Mouse (Mus musculus) bone marrow, adult 2 months (tissue): ENCODE data around the gene Arl6ip6.

ENCODE experiments used
- CTCF ChIP-seq: fragments of 200-500 bp; IDR thresholded peaks from 2 replicates; pipeline ENCODE4 v1.5.1; 2011; ENCODE audit warnings: low read length, control low read depth; ENCODE audit not compliant: control insufficient read depth, insufficient read depth
- POLR2A ChIP-seq: fragments of 200-500 bp; IDR thresholded peaks from 2 replicates; pipeline ENCODE4 v1.6.1; 2011; ENCODE audit warnings: low read depth, mild to moderate bottlenecking, control low read depth, low read length, borderline replicate concordance; ENCODE audit not compliant: control insufficient read depth

- TF ChIP-seq CTCF (no peak), POLR2A (no peak)
Observed at GRCm38 (mm10) chr2:53178966-53179365, 12.6 kb upstream of the Arl6ip6 start.
